Mouse (Mus musculus) myocyte (in vitro differentiated cells): ENCODE measurements at regions not wholly inside any gene's neighbourhood (a gene's known extent, or its start where the extent isn't known, plus 50 kb on each side); places are given as distances from the start of the nearest gene placed in this dataset.

Source experiments
- MYOD1 ChIP-seq, 3 experiments: IDR thresholded peaks; one replicate each; pipeline ENCODE4 v1.6.1; 2011; ENCODE audit warnings: control low read depth in 2 of 3, low read depth in 2 of 3, mild to moderate bottlenecking in 2 of 3, moderate library complexity in 1 of 3; ENCODE audit not compliant: insufficient read length in 2 of 3, control insufficient read depth in 1 of 3
- POLR2A ChIP-seq: IDR thresholded peaks from one replicate; pipeline ENCODE4 v1.6.1; 2011; ENCODE audit warnings: low read depth, mild to moderate bottlenecking, control low read depth, moderate library complexity; ENCODE audit not compliant: insufficient read length
- SRF ChIP-seq: IDR thresholded peaks from one replicate; pipeline ENCODE4 v1.6.1; 2011; ENCODE audit warnings: low read depth; ENCODE audit not compliant: control insufficient read depth, insufficient read length
- TCF12 ChIP-seq: IDR thresholded peaks from one replicate; pipeline ENCODE4 v1.6.1; 2011; ENCODE audit warnings: mild to moderate bottlenecking, control low read depth; ENCODE audit not compliant: poor library complexity, insufficient read depth, severe bottlenecking
- TCF3 ChIP-seq: IDR thresholded peaks from one replicate; pipeline ENCODE4 v1.6.1; 2011; ENCODE audit warnings: low read depth, control low read depth; ENCODE audit not compliant: insufficient read length

DNA sequence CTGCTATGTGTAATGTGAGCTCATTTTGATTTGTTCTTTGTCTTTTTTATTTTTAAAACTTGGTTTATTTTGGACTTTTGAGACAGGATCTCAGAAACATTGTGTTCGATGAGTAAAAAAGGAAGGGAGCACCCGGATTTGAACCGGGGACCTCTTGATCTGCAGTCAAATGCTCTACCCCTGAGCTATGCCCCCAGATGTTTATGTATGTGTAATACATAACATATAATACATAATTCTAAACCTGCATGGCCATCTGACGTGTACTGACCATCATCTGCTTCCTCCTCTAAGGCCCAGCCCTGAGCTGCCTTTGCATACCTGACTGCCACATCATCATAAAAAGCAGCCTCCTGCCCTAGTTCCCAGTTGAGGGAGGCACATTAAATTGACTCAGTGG is 137.8 kb upstream of the Zfp746 start:
- no peak for TF ChIP-seq TCF12
- no peak for TF ChIP-seq TCF3
- no peak for TF ChIP-seq MYOD1 (IDR thresholded peaks at IDR 0.05; ENCODE audit: control insufficient read depth in 1 of 3, insufficient read length in 2 of 3, low read depth in 2 of 3)
- TF ChIP-seq SRF = no peak
- no peak for TF ChIP-seq POLR2A
